Mouse (Mus musculus) natural killer cell, adult 2 months (primary cell): ENCODE data around the gene Il17f.
"Not testable (repeated sequence)": the region's sequence is repeated elsewhere in the genome, so short reads cannot be mapped to it uniquely, and the experiment has no call there.

Experiments used
- DNase-seq, 2 experiments: peaks; one replicate each; pipeline ENCODE4 v3.0.0; 2022; ENCODE audit warnings: low spot score in 2 of 2

The Il17f gene

GRCm38 (mm10) chr1:20790517-20790916, at the start of gene Il17f:
Il17f (minus strand) TSS chr1:20790617.
- not testable (repeated sequence) for DNase-seq

DNA sequence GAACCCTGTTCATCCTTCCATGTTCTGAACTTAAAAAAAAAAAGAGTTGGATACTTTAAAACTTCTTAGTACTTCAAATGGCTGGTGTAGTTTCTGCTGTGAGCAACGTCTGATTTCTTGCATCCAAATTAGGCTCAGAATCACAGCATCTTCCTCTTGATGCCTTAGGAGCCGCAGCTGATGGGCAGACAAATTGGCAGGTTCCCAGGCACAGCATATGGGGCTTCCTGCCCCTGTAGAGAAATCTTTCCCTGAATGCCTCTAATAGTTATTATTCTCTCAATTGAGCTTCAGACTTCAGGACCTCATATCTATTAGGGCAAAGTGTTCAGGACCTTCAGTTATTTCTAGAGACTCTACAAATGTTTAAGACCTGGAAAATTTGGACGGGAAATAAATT, 49.5 kb upstream of the Il17f start:
- no peak for DNase-seq

- no peak for DNase-seq
These were observed 46.2 kb upstream of the Il17f start for GRCm38 (mm10) chr1:20836551-20837125.

- no peak for DNase-seq
These were observed 42.7 kb upstream of the Il17f start for GRCm38 (mm10) chr1:20833141-20833511.

DNA sequence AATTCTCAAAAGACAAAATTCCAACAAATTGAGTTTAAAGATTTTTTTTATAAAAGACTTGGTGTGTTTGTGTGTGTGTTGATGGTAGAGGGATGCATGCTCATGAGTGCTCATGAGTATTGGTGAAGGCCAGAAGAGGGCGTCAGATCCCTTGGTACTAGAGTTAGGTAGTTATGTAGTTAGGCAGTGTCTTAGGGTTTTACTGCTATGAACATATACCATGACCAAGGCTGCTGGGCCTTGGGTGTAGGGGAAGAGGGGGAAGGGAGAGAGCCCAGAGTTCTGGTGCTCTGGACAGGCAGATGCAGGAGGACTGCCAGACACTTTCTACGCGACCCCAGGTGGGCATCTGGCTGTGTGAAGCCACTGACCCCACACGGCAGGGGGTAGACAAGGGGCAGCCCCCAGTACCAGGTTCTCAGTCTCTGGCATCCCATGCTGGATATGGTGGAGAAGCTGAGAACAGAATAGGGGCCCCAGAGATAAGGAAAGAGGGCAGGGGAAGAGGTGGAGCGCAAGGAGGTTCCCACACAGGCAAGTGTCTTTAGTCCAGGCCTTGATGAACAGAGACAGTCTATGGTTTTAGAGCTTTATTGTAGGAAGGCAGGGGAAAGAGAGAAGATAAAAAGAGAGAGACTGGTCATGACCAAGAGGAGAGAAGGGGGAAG, 42.2 kb upstream of the Il17f start:
- no peak for DNase-seq

- DNase-seq: no peak
These were observed 40.1 kb upstream of the Il17f start for GRCm38 (mm10) chr1:20830546-20830945.

- DNase-seq: no peak
These were observed 37.6 kb upstream of the Il17f start for GRCm38 (mm10) chr1:20828061-20828460.

DNA sequence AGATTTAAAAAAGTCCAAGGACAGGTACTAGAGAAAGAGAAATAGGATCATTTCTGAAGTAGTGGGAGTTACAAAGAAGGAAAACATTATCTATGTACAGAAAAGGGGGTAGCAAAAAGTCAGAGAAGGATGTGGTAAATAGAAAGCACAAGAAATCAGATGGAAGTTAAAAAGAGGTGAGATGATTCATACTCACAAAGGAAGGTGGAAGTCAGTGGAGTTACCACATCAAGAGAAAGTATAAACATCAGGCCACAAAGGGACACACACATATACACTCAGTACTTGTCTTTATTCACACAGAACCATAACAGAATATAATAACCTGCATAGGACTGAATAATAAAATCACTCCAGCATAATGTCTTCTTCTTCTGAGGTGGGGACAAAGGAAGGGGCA, 34.6 kb upstream of the Il17f start:
- peak in 1 of 2 experiments; percentile 3 for DNase-seq

DNA sequence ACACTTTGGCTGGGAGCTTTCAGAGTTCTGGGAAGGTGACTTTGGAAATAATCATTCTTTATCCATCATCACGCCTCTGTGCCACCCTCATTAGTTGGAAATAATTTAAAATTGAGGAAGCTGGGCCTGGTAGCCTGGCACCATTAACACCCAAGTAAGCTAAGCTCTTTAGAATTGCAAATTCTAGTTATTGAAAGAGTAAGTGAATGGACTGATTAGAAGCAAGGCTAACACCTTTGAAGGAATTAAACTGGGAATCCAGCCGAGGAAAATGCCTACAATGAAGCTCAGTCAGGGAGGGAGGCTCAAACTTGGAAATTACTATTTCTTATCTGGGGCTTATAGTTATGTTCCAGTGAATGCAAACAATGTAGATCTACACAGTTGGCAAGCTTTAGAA, 33.5 kb upstream of the Il17f start:
- DNase-seq: no peak

DNA sequence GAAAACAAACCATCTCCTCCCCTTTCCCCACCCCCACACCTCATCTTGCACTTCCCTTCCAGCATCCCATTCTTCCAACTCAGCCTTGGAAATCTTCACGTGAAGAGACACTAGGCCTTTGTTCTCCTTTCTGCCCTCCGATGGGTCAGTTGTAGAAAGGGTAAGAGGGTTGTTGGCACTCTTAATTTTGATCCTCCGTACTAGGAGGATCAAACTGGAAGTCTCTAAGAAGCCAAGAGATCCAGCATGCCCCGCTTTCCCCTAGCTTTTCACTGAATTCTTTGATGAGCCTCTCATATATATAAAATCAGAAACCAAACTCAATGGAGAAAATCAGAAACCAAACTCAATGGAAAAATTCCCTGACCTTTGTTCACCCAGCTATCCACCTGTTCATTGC, 33.1 kb upstream of the Il17f start:
- no peak for DNase-seq

DNA sequence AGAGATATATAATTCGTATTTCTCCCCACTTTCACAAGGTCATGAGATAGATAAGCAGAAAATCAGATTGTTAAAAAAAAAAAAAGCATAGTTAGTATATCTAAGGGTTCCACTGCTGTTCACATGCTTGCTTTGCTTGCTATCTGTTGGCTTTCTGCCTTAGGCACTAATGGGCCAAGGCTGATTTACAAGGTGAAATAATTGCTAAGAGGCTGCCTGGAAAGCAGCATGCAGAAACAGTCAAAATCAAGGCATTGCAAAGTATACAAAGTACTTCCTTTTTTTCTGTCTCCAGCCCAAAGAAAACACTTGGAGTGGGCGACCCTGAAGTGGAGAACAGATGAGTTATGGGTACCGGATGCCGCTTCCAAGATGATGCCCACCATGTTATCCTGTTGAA, 30.5 kb upstream of the Il17f start:
- no peak for DNase-seq

DNA sequence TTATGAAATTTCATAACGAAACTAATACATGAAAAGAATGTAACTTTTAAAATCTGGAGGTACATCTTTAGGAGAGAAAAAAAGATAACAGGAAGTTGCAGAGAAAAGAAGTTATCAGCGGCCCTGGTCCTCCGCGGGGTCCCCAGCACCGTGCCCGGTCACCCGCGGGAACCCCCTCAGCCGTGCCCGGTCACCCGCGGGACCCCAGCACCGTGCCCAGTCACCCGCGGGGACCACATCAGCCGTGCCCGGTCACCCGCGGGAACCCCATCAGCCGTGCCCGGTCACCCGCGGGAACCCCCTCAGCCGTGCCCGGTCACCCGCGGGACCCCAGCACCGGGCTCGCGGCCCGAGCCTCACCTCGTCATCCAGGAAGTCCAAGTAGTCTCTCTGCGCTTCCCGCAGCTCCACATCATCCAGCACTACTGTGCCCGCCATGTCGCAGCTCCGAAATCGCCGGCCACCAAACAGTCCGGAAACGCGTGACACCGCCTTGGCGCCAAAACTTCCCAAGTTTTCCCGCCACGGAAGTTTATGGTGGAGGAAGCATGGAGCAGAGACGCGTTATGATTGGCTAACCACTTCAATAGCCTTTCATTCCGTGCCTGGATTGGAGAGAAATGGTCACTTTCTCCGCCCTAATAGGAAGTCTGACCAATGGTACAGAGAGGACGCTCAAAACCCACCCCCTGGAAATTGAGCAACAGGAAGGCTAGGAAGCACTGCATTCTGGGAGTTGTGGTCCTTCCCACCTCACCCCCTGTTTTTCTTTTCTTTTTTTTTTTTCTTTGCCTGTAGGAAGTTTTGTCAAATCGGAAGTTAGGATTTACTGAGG, 29.6 kb upstream of the Il17f start, which contains the start of gene Mcm3:
Gene Mcm3, minus strand, starts transcription at position 542 of the 835 bp plus-strand sequence.
- DNase-seq: peak; percentile 80 to 81

DNA sequence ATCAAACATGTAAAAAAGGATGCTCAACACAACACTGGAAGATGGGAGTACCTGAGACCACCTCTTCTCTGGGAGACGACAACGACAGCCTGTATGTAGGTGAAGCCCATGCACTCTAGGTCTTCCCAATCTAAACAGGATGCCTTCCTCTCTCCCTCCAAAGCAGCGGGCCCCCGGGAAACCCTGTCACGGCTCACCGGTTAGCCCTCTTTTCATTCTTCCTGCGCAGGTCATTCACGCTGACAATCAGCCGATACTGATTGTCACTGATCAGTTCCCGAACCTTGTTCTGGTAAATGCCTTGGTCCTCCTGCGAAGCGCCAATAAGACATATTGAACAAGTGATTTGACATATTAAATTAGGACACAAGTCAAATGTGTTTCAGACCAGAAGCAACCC, 27.2 kb upstream of the Il17f start:
- DNase-seq: no peak

DNA sequence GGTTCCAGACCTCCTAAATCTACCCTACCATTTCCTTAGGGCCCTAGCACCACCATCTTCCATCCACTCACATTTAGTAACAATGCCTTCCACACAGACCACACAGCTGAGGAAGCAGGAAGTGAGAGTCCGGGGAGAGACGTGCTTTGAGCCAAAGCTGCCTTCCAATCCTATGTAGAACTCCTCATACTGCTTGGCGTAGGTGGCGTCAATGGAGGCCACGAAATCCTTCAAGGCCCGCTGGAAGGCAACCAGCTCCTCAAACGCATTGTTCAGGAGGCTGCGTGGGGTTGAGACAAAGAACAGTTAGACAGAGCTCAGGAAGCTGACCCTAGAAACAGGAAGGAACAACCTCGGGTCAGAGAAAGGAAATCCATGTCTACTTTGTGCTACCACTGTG, 26.8 kb upstream of the Il17f start:
- DNase-seq: no peak

- no peak for DNase-seq
These were observed 24.1 kb upstream of the Il17f start for GRCm38 (mm10) chr1:20814521-20814920.

- no peak for DNase-seq
These were observed 14.1 kb upstream of the Il17f start for GRCm38 (mm10) chr1:20804526-20804925.

DNA sequence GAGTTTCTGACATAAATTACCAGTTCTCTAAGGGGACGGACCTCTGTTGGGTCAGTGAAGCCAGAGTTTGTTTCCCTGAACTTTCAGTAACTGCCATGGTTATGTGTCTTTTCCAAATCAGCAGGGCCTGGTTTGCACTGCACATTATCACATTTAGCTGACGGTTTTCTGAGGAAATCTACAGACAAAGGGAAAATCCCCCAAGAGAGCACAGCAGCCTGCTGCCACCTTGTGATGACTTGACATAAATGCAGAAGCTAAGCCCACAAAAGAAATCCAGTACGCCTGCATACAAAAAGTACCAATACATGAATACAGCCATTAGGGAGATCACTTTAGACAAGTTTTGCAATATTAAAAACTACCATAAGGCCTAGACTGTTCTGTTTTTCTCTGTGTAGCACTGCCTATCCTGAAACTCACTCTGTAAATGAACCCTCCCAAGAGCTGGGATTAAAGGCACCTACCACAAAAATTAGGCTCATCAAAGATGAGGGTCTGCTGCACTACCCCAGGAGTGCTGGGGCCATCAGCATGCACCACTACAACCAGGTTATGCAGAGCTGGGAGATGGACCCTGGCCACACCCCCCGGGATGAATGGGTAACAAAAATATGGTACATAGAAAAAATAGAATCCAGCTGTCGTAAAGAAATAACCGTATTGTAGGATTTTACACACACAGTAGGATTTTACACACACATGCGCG, 11.4 kb upstream of the Il17f start:
- DNase-seq: no peak

GRCm38 (mm10) chr1:20801275-20801674, 10.9 kb upstream of the Il17f start:
- no peak for DNase-seq

GRCm38 (mm10) chr1:20795178-20795577, 4.8 kb upstream of the Il17f start:
- no peak for DNase-seq

DNA sequence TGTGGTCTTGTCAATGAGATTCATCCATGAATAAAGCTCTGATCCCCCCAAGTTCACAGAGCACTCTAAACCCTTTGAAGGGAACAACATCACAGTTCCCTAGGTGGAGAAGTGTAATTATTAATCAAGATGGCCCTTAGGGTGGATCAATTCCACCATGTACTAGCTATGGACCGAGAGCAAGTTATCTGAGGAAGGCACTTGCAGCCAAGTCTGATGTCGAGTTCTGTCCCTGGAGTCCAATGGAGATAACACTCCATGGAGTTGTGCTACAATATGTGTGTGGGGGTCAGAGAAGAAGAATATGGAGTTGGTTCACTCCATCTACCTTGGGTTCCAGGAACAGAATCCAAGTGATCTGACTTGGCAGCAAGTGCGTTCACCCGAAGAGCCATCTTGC, 4.3 kb upstream of the Il17f start:
- DNase-seq: no peak

DNA sequence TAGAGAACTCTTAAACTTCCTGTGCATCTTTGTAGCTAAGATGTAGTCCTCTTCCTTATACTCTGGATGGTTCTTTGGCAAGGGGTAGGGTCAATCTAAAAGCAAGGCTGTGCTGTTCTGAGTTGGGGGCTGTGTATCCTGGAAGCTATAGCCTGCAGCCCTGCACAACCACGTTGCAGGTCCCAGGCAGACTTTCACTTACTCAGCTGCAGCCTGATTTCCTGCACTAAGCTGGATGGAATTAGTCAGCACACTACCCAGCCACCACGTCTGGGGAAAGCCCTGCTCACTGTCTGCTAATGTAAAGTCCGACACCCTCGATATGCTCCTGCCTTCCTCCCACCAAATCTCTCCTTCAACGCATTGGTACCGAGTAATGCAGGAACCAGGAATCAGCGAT, 997 bp upstream of the Il17f start:
- DNase-seq: no peak

- no peak for DNase-seq
These were observed 2.0 kb downstream of the Il17f start for GRCm38 (mm10) chr1:20788419-20788818.
